8 mouse cellular contexts compared by ENCODE assay signal in the genomic region with DNA sequence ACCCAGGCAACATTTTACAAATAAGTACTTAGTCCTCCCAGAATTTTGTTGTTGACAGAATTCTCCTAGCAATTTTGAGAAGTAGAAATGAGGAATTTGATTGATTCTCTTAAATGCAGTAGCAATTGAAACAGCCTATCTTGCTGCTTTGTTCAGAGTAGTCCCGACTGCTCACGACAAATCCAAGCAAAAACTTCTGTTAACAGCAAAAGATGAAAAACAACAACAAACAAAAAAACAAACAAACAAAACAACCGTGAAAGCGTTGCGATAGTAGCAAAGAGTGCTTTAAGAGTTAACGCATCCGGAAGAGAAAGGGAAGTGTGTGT. TPM values are rescaled to one million over a fixed set of nuclear protein-coding genes. Genes with fewer than 3 reads are reported as not detected.
A peak's percentile ranks its signal among the peaks of the same experiment; 100 is the strongest.
DNase-seq lines count a peak whose midpoint lies in the region; ATAC-seq and TF ChIP-seq lines count a peak whose summit lies in the region.

No protein-coding gene starts in this region.

- no peaks in the 10 kb centered on the region for H3K9me3 ChIP-seq in limb, embryonic 11.5 days (ENCODE audit: control insufficient read depth, low read length)
- no peaks in the 10 kb centered on the region for H3K9me3 ChIP-seq in neural tube, embryonic 15.5 days (replicated peaks)

- TF ChIP-seq POLR2A in lung, adult 2 months (IDR thresholded peaks at IDR 0.05; ENCODE audit: borderline replicate concordance, extremely low read depth, low read depth, low read length), result no peak

- no peak overlapping the region; the same call in 1 of the 2 replicates for H3K27ac ChIP-seq in limb, embryonic 11.5 days (replicated peaks; ENCODE audit: low read depth, low read length)
- H3K27ac ChIP-seq in neural tube, embryonic 15.5 days (replicated peaks), result peak overlapping the region; percentile 81

- peaks cover 4% of the 10 kb centered on the region for H3K4me1 ChIP-seq in lung, adult 2 months (ENCODE audit: control insufficient read depth, insufficient read depth, low read length)
- no peaks in the 10 kb centered on the region for H3K4me1 ChIP-seq in limb, embryonic 11.5 days (ENCODE audit: control insufficient read depth, insufficient read depth, low read length)
- peaks cover 23% of the 10 kb centered on the region for H3K4me1 ChIP-seq in neural tube, embryonic 15.5 days

- no peak overlapping the region for H3K9ac ChIP-seq in limb, embryonic 11.5 days (ENCODE audit: low read length)
- H3K9ac ChIP-seq in neural tube, embryonic 15.5 days (replicated peaks), result peak overlapping the region; percentile 26; the same call in 1 of the 2 replicates

- ATAC-seq in erythroblast, adult 5-6 weeks (replicated peaks; ENCODE audit: low FRiP score, poor library complexity, severe bottlenecking), result peak; percentile 55
- no peak for ATAC-seq in limb, embryonic 11.5 days (ENCODE audit: insufficient number of reproducible peaks, low FRiP score, low TSS enrichment, low read depth)
- ATAC-seq in neural tube, embryonic 15.5 days (ENCODE audit: low FRiP score), result no peak; the same call in 1 of the 2 replicates
- ATAC-seq in CD4-positive, CD25-positive, alpha-beta regulatory T cell, adult 4 months, result no peak

- DNase-seq in lung, adult 2 months, result no peak
- no peak for DNase-seq in lung, postnatal 10 days
- no peak for DNase-seq in limb, embryonic 11.5 days (ENCODE audit: low spot score)
- DNase-seq in thymus, postnatal 10 days (ENCODE audit: low spot score in 2 of 2), result no peak
- DNase-seq in spleen, postnatal 4 days (ENCODE audit: low spot score in 2 of 2), result no peak

- H3K4me2 ChIP-seq in limb, embryonic 11.5 days (ENCODE audit: low read depth, severe bottlenecking), result peak overlapping the region; percentile 33; the same call in 1 of the 2 replicates
- H3K4me2 ChIP-seq in neural tube, embryonic 15.5 days, result peak overlapping the region; percentile 57

- no peaks in the 10 kb centered on the region for H3K36me3 ChIP-seq in limb, embryonic 11.5 days (ENCODE audit: control insufficient read depth, insufficient read depth, low read length)
- H3K36me3 ChIP-seq in neural tube, embryonic 15.5 days, result no peaks in the 10 kb centered on the region

- H3K4me3 ChIP-seq in lung, adult 2 months (replicated peaks; ENCODE audit: extremely low read depth, low read depth, low read length), result peak overlapping the region; percentile 43
- peak overlapping the region; percentile 17; the same call in 1 of the 2 replicates for H3K4me3 ChIP-seq in limb, embryonic 11.5 days (ENCODE audit: low read depth, low read length)
- H3K4me3 ChIP-seq in neural tube, embryonic 15.5 days (replicated peaks), result peak overlapping the region; percentile 36

- under 1% methylated on average over 7 of the region's 7 CpGs for WGBS in lung, adult 2 months
- under 1% methylated on average over 7 of the region's 7 CpGs for WGBS in limb, embryonic 11.5 days
- under 1% methylated on average over 7 of the region's 7 CpGs for WGBS in neural tube, embryonic 15.5 days

- TF ChIP-seq CTCF in lung, adult 2 months (IDR thresholded peaks at IDR 0.05; ENCODE audit: insufficient read depth, low read length), result no peak

- H3K27me3 ChIP-seq in limb, embryonic 11.5 days (ENCODE audit: control insufficient read depth, insufficient read depth, low read length), result no peaks in the 10 kb centered on the region
- H3K27me3 ChIP-seq in neural tube, embryonic 15.5 days (replicated peaks), result no peaks in the 10 kb centered on the region

RNA-seq across cellular contexts. Expression of a gene that starts 21.2 kb away (rescaled TPM):
- polyA plus RNA-seq in lung, adult 2 months (2012; rRNA removed), result 0.39 and 0.45 TPM in 2 replicates
- not detected in 2 replicates for total RNA-seq in erythroblast, adult 5-6 weeks (2015; ENCODE audit: low replicate concordance)
- 0.34 and 0.42 TPM in 2 replicates for total RNA-seq in erythroblast, adult 5-6 weeks (2017; ENCODE audit: low replicate concordance)
- polyA plus RNA-seq in limb, embryonic 11.5 days (2014; fragmentation: Nextera tagmentation; extraction: Ambion mirVana), result 0.13 and 0.60 TPM in 2 replicates
- polyA plus RNA-seq in neural tube, embryonic 15.5 days (2015; fragmentation: Nextera tagmentation; extraction: Ambion mirVana), result 0.86 and 0.92 TPM in 2 replicates
- 1 to 10 TPM in 1 of 2 experiments, under 1 TPM in 1; 0.28 to 1.1 TPM for polyA plus RNA-seq in CD4-positive, CD25-positive, alpha-beta regulatory T cell, adult 4 months (2017; shearing (Covaris generic))

RNA-seq across cellular contexts. Expression of a gene that starts 21.3 kb away (rescaled TPM):
- polyA plus RNA-seq in lung, adult 2 months (2012; rRNA removed), result 0.36 and 0.44 TPM in 2 replicates
- 0.19 and 3.8 TPM in 2 replicates for total RNA-seq in erythroblast, adult 5-6 weeks (2015; ENCODE audit: low replicate concordance)
- total RNA-seq in erythroblast, adult 5-6 weeks (2017; ENCODE audit: low replicate concordance), result 5.9 and 6.3 TPM in 2 replicates
- 14.3 and 14.5 TPM in 2 replicates for polyA plus RNA-seq in limb, embryonic 11.5 days (2014; fragmentation: Nextera tagmentation; extraction: Ambion mirVana)
- polyA plus RNA-seq in neural tube, embryonic 15.5 days (2015; fragmentation: Nextera tagmentation; extraction: Ambion mirVana), result 4.0 and 5.7 TPM in 2 replicates
- 1 to 10 TPM; 1.2 to 1.7 TPM for polyA plus RNA-seq in CD4-positive, CD25-positive, alpha-beta regulatory T cell, adult 4 months (2017; shearing (Covaris generic))
